Mouse (Mus musculus): Measurements from ENCODE around the gene Ccdc120. TPM values are rescaled to one million over a fixed set of nuclear protein-coding genes. Genes with fewer than 3 reads are reported as not detected.
A peak's percentile ranks its signal among the peaks of the same experiment; 100 is the strongest.
"Not testable (repeated sequence)": the region's sequence is repeated elsewhere in the genome, so short reads cannot be mapped to it uniquely, and the experiment has no call there.

The Ccdc120 gene
- polyA plus RNA-seq, 1 experiment = 2.5 TPM

- peak; percentile 70 for TF ChIP-seq POLR2A (IDR thresholded peaks at IDR 0.05; ENCODE audit: low read depth, low read length)
- TF ChIP-seq CTCF (IDR thresholded peaks at IDR 0.05; ENCODE audit: borderline replicate concordance, insufficient read depth, low read length) = no peak
- H3K4me3 ChIP-seq (ENCODE audit: insufficient read depth, low read length) = peak within 1 kb of the TSS; percentile 93
- H3K27ac ChIP-seq (ENCODE audit: insufficient read depth, low read length) = peak within 1 kb of the TSS; percentile 91
- peaks cover 4% of the 10 kb centered on the region; the same call in 1 of the 2 replicates for H3K4me1 ChIP-seq (ENCODE audit: control insufficient read depth, insufficient read depth, low read length)
Observed at GRCm38 (mm10) chrX:7762137-7762920, 11.6 kb upstream of the Ccdc120 start, which contains the start of gene Tfe3. Tfe3 (plus strand) TSS chrX:7762560.

DNA sequence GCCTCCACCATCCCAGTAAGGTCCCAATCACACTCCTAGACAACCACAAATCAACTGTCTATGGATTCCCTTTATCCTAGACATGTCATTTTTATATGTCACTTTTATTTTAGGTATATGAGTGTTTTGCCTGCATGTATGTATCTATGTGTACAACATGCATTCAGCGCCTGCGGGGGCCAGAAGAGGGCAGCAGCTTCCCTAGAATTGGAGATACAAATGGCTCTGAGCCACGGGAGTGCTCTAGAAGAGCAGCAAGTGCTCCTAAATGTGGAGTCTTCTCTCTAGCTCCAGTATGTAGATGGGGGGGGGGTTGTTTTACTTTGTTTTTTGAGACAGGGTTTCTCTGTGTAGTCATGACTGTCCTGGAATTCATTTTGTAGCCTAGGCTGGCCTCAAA lies 2.9 kb upstream of the Ccdc120 start:
- H3K4me3 ChIP-seq (ENCODE audit: insufficient read depth, low read length); H3K4me1 ChIP-seq (ENCODE audit: control insufficient read depth, insufficient read depth, low read length): not testable (repeated sequence)

DNA sequence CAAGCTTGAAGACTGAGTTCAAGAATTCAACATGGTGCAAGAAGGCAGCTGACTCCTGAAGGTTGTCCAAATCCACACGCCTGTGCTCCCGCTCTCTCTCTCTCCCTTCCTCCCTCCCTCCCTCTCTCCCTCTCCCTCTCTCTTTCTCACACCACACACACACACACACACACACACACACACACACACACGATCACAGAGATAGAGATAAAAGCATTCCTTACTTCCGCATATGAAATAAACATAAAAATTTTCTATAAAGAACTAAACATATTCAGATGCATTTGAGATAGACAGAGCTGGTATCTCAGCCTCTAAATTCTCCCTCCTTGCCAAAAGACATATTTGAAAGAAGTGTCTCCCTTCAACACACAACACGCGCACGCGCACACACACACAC lies 5.3 kb downstream of the Ccdc120 start:
- no peak overlapping the region for H3K4me3 ChIP-seq (ENCODE audit: insufficient read depth, low read length)
- no peak overlapping the region for H3K27ac ChIP-seq (ENCODE audit: insufficient read depth, low read length)
- no peaks in the 10 kb centered on the region for H3K4me1 ChIP-seq (ENCODE audit: control insufficient read depth, insufficient read depth, low read length)
- TF ChIP-seq CTCF (IDR thresholded peaks at IDR 0.05; ENCODE audit: borderline replicate concordance, insufficient read depth, low read length) = no peak
- TF ChIP-seq POLR2A (IDR thresholded peaks at IDR 0.05; ENCODE audit: low read depth, low read length) = no peak

More for the DNA sequence above, 2.9 kb upstream of the Ccdc120 start:
- H3K27ac ChIP-seq (ENCODE audit: insufficient read depth, low read length) = not testable (repeated sequence)

DNA sequence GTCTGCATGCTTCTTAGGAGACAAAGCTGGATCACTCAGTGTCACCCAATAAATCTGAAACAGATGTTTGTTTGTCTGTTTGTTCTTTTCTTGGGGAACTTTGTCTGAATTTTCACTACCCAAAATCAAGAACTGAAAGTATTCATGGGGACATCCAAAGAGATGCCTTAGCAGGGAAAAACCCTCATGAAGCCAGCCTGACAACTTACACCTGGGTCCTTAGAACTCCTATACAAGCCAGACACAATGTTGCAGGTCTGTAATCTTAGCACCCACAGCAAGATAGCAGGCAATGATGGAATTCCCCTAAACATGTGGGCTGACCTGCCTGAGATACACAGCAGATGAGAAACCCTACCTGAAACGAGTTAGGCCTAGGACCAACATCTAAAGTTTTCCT lies 5.8 kb downstream of the Ccdc120 start:
- TF ChIP-seq CTCF (IDR thresholded peaks at IDR 0.05; ENCODE audit: borderline replicate concordance, insufficient read depth, low read length) = no peak
- no peak for TF ChIP-seq POLR2A (IDR thresholded peaks at IDR 0.05; ENCODE audit: low read depth, low read length)
- H3K4me3 ChIP-seq (ENCODE audit: insufficient read depth, low read length) = no peak overlapping the region

DNA sequence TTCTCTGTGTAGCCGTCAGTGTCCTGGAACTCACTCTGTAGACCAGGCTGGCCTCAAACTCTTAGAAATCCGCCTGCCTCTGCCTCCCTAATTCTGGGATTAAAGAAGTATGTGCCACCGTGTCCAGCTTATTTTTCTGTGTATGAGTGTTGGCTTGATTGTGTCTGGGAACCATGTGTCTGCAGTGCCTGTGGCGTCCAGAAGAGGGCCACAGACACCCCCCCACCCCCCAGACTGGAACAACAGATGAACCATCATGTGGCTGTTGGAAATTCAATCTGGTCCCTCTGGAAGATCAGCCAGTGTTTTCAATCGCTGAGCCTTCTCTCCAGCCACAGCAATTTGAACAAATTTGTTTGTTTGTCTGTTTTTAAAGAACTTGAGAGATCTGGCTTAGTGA lies 7.2 kb downstream of the Ccdc120 start:
- TF ChIP-seq POLR2A (IDR thresholded peaks at IDR 0.05; ENCODE audit: low read depth, low read length) = no peak
- no peak for TF ChIP-seq CTCF (IDR thresholded peaks at IDR 0.05; ENCODE audit: borderline replicate concordance, insufficient read depth, low read length)
- H3K4me3 ChIP-seq (ENCODE audit: insufficient read depth, low read length) = no peak overlapping the region
- peaks cover 5% of the 10 kb centered on the region; the same call in 1 of the 2 replicates for H3K4me1 ChIP-seq (ENCODE audit: control insufficient read depth, insufficient read depth, low read length)
- no peak overlapping the region for H3K27ac ChIP-seq (ENCODE audit: insufficient read depth, low read length)

More for the DNA sequence above, 5.8 kb downstream of the Ccdc120 start:
- H3K27ac ChIP-seq (ENCODE audit: insufficient read depth, low read length) = no peak overlapping the region
- H3K4me1 ChIP-seq (ENCODE audit: control insufficient read depth, insufficient read depth, low read length) = peaks cover 4% of the 10 kb centered on the region; the same call in 1 of the 2 replicates

DNA sequence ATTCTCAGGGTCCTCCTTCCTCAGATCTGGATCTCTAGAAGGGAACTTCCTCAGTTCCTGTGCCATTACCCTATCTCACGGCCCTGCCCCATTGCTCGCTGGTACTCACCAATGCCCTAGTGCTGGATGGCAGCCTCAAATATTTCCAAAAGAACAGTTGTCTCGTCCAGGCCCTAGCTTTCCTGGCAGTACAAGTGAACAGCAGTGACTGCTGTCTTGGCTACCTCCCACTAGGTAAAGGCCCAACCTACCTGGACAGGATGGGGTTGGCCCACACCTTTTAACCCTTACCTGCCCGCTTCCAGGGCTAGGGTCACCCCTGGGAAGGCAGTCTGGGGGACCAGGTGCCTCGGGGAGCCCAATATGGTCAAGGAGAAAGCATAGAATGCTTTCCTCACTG lies 9.6 kb downstream of the Ccdc120 start:
- Histone ChIP-seq H3K4me3 (ENCODE audit: insufficient read depth, low read length) (no peak overlapping the region), H3K4me1 (ENCODE audit: control insufficient read depth, insufficient read depth, low read length) (peaks cover 5% of the 10 kb centered on the region; the same call in 1 of the 2 replicates), H3K27ac (ENCODE audit: insufficient read depth, low read length) (no peak overlapping the region)
- TF ChIP-seq CTCF (IDR thresholded peaks at IDR 0.05; ENCODE audit: borderline replicate concordance, insufficient read depth, low read length) (no peak), POLR2A (IDR thresholded peaks at IDR 0.05; ENCODE audit: low read depth, low read length) (no peak)

GRCm38 (mm10) chrX:7740082-7740819 lies 10.5 kb downstream of the Ccdc120 start:
- Histone ChIP-seq H3K4me3 (ENCODE audit: insufficient read depth, low read length) (no peak overlapping the region), H3K27ac (ENCODE audit: insufficient read depth, low read length) (0 out of 2 replicates have a peak overlapping the region, but pooled peaks have one; percentile 24)

GRCm38 (mm10) chrX:7739336-7740081 lies 11.2 kb downstream of the Ccdc120 start:
- Histone ChIP-seq H3K4me3 (ENCODE audit: insufficient read depth, low read length) (no peak overlapping the region), H3K27ac (ENCODE audit: insufficient read depth, low read length) (peak overlapping the region; percentile 24; the same call in 1 of the 2 replicates), H3K4me1 (ENCODE audit: control insufficient read depth, insufficient read depth, low read length) (peaks cover 5% of the 10 kb centered on the region; the same call in 1 of the 2 replicates)
- TF ChIP-seq POLR2A (IDR thresholded peaks at IDR 0.05; ENCODE audit: low read depth, low read length) (no peak), CTCF (IDR thresholded peaks at IDR 0.05; ENCODE audit: borderline replicate concordance, insufficient read depth, low read length) (no peak)

More at GRCm38 (mm10) chrX:7740082-7740819, 10.5 kb downstream of the Ccdc120 start:
- H3K4me1 ChIP-seq (ENCODE audit: control insufficient read depth, insufficient read depth, low read length) = peaks cover 5% of the 10 kb centered on the region; the same call in 1 of the 2 replicates
- no peak for TF ChIP-seq POLR2A (IDR thresholded peaks at IDR 0.05; ENCODE audit: low read depth, low read length)
- TF ChIP-seq CTCF (IDR thresholded peaks at IDR 0.05; ENCODE audit: borderline replicate concordance, insufficient read depth, low read length) = no peak

DNA sequence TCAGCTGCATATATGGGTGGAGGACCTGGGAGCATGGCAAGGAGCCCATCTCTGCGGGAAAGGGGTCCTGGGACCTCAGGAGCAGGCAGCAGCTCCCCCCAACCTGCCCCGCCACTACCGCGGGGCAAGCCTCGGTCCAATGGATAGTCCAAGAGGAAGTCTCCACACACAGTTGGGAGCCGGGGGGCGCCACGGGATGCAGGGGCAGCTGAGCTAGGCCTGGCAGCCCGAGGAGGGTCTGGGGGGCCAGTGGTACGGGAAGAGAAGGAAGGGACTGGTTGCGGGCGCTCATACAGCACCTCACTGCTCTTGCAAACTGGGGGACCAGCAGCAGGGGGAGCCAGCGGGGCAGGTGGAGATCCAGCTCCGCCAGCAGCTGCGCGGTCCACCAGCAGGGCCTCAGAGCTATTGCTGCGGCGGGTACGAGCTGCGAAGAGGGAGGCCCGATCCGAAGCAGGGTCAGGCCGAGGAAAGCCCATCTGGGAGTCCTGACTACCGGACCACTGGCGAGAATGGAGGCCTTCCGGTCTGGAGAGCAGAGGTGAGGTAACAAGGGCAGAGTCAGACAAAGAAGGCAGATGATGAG lies 17.0 kb downstream of the Ccdc120 start:
- Histone ChIP-seq H3K27ac (ENCODE audit: insufficient read depth, low read length) (no peak overlapping the region), H3K4me3 (ENCODE audit: insufficient read depth, low read length) (no peak overlapping the region), H3K4me1 (ENCODE audit: control insufficient read depth, insufficient read depth, low read length) (no peaks in the 10 kb centered on the region)
- TF ChIP-seq POLR2A (IDR thresholded peaks at IDR 0.05; ENCODE audit: low read depth, low read length) = no peak
- TF ChIP-seq CTCF (IDR thresholded peaks at IDR 0.05; ENCODE audit: borderline replicate concordance, insufficient read depth, low read length) = no peak

Measured in embryonic fibroblast, embryonic 13.5 days (primary cell).